Mouse (Mus musculus): ENCODE data around the gene Tmem44. TPM values are rescaled to one million over a fixed set of nuclear protein-coding genes. Genes with fewer than 3 reads are reported as not detected.

Tmem44 gene
- polyA plus RNA-seq, 1 experiment from 2014 or later: 24.3 TPM

Other genes with a start within 250 kb of the Tmem44 start
- 2.0 and 2.5 TPM in 2 replicates for gene Gp5, start 240.1 kb downstream of the Tmem44 start, polyA plus RNA-seq (2014; fragmentation: Nextera tagmentation; extraction: Ambion mirVana)
- gene Atp13a3, start 144.9 kb downstream of the Tmem44 start, polyA plus RNA-seq (2014; fragmentation: Nextera tagmentation; extraction: Ambion mirVana): 10.9 and 13.3 TPM in 2 replicates
- 78.0 and 87.0 TPM in 2 replicates for gene Lsg1, start 36.8 kb upstream of the Tmem44 start, polyA plus RNA-seq (2014; fragmentation: Nextera tagmentation; extraction: Ambion mirVana)
- gene Fam43a, start 48.9 kb upstream of the Tmem44 start, polyA plus RNA-seq (2014; fragmentation: Nextera tagmentation; extraction: Ambion mirVana): 10.4 and 10.9 TPM in 2 replicates